Mouse (Mus musculus) C2C12 (cell line): Measurements from ENCODE around the gene Cdk19. TPM values are rescaled to one million over a fixed set of nuclear protein-coding genes. Genes with fewer than 3 reads are reported as not detected.

Source experiments
- H3K27me3 ChIP-seq: one replicate; pipeline ENCODE4 v1.6.1; 2011; ENCODE audit not compliant: control insufficient read depth, insufficient read depth, insufficient read length
- H3K36me3 ChIP-seq: one replicate; pipeline ENCODE4 v1.6.1; 2011; ENCODE audit not compliant: control insufficient read depth, insufficient read depth
- H3K4me3 ChIP-seq: one replicate; pipeline ENCODE4 v1.5.1; 2011; ENCODE audit warnings: mild to moderate bottlenecking, control low read depth; ENCODE audit not compliant: poor library complexity, insufficient read depth, severe bottlenecking
- H3K79me2 ChIP-seq: one replicate; pipeline ENCODE4 v1.6.1; 2011; ENCODE audit not compliant: control insufficient read depth, insufficient read depth
- H3K79me3 ChIP-seq: one replicate; pipeline ENCODE4 v1.6.1; 2011; ENCODE audit warnings: low read depth, control low read depth
- H3ac ChIP-seq: one replicate; pipeline ENCODE3; 2011; ENCODE audit warnings: low read depth; ENCODE audit not compliant: control insufficient read depth, insufficient read length
- CEBPB ChIP-seq: IDR thresholded peaks from one replicate; pipeline ENCODE4 v1.6.1; 2011; ENCODE audit warnings: low read depth, mild to moderate bottlenecking, control low read depth, moderate library complexity
- CTCF ChIP-seq: IDR thresholded peaks from one replicate; pipeline ENCODE4 v1.5.1; 2011; ENCODE audit not compliant: control insufficient read depth, insufficient read depth, insufficient read length
- FOSL1 ChIP-seq: IDR thresholded peaks from one replicate; pipeline ENCODE4 v1.8.0; 2011; ENCODE audit warnings: mild to moderate bottlenecking, low read length; ENCODE audit not compliant: poor library complexity, insufficient read depth, severe bottlenecking
- MAX ChIP-seq: IDR thresholded peaks from one replicate; pipeline ENCODE4 v1.6.1; 2011; ENCODE audit warnings: mild to moderate bottlenecking, control low read depth
- MYOD1 ChIP-seq: IDR thresholded peaks from one replicate; pipeline ENCODE4 v1.6.1; 2011; ENCODE audit warnings: low read depth; ENCODE audit not compliant: control insufficient read depth, insufficient read length
- MYOG ChIP-seq: IDR thresholded peaks from one replicate; pipeline ENCODE4 v1.6.1; 2011; ENCODE audit not compliant: control insufficient read depth, insufficient read length; ENCODE audit errors: extremely low read depth
- USF1 ChIP-seq: IDR thresholded peaks from one replicate; pipeline ENCODE4 v1.6.1; 2011; ENCODE audit warnings: low read depth, mild to moderate bottlenecking, control low read depth, moderate library complexity
- polyA plus RNA-seq: library from polyadenylated mRNA; unstranded; fragments of >200 nt; fragmentation: generic; extraction: Trizol; gene quantifications from one replicate; pipeline ENCODE4 v1.2.1, GENCODE M21; 2012; ENCODE audit warnings: missing spikeins

The Cdk19 gene
- polyA plus RNA-seq, 1 experiment = 3.9 TPM

DNA sequence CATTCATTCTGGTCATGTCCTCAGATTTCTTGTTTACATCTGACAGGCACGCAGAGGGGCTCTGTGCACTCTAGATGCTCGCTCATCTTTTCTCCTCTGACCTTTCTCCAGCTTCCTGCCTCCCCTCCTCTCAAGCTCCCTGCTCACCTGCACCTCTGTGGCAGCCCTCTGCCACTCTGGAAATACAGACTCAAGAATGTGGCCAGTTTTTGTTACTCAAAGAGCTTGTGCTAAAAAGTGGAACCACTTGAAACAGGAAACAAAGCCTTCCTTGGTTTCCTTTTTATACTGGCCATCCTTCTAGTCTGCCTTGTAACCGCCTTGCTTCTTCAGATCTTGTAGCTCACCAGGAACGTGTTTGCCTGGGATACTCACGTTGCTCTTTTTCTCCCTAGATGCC is 108.6 kb downstream of the Cdk19 start:
- Histone ChIP-seq H3ac (no peak overlapping the region), H3K27me3 (no peaks in the 10 kb centered on the region), H3K4me3 (no peak overlapping the region), H3K79me3 (no peaks in the 10 kb centered on the region), H3K79me2 (no peaks in the 10 kb centered on the region), H3K36me3 (no peaks in the 10 kb centered on the region)
- no peak for TF ChIP-seq USF1
- TF ChIP-seq CEBPB = no peak
- no peak for TF ChIP-seq FOSL1
- no peak for TF ChIP-seq MYOG
- no peak for TF ChIP-seq MYOD1
- TF ChIP-seq CTCF = no peak
- no peak for TF ChIP-seq MAX

DNA sequence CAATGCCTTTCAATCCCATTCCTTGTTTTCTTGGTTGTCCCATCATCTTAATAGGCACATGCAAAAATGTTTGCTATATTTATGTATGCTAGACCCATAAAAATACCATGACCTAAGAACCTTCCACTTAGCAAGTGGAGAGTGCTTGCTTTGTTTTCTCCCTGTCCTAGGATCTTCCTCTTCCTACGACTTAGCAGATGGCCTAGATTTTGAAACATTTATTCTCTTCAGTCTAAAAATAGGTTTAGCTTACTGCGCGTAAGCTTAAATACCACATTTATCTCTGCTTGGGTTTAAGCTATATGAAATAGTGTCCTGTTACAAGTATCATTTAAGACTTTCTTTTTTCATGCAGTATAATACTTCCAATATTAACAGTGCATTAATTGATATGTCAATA is 109.1 kb downstream of the Cdk19 start:
- no peaks in the 10 kb centered on the region for H3K79me3 ChIP-seq
- no peak overlapping the region for H3K4me3 ChIP-seq
- H3K79me2 ChIP-seq = no peaks in the 10 kb centered on the region
- no peak overlapping the region for H3ac ChIP-seq
- no peak for TF ChIP-seq CTCF
- no peak for TF ChIP-seq FOSL1
- TF ChIP-seq USF1 = no peak
- TF ChIP-seq CEBPB = no peak
- TF ChIP-seq MYOG = no peak
- no peaks in the 10 kb centered on the region for H3K36me3 ChIP-seq
- H3K27me3 ChIP-seq = no peaks in the 10 kb centered on the region

DNA sequence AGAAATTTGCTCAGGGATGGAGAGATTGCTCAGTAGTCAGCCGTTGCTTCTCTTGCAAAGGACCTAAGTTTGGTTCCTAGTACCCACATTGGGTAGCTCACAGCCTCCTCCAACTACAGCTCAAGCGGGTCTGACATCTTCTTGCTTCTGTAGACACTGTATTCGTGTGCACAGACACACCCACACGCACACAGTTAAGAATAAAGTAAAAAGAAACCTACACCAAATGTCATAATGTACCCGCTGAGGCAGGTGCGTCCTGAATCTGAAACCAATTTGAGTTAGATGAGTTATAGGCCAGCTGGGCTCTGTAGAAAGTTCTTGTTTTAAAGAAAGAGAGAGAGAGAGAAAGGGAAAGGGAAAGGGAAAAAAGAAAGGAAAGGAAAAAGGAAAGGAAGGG is 110.2 kb downstream of the Cdk19 start:
- Histone ChIP-seq H3K79me2 (no peaks in the 10 kb centered on the region), H3K4me3 (no peak overlapping the region), H3K27me3 (no peaks in the 10 kb centered on the region), H3ac (no peak overlapping the region), H3K79me3 (no peaks in the 10 kb centered on the region), H3K36me3 (no peaks in the 10 kb centered on the region)
- TF ChIP-seq MAX (no peak), USF1 (no peak), MYOG (no peak), MYOD1 (no peak), CTCF (no peak), FOSL1 (no peak), CEBPB (no peak)

DNA sequence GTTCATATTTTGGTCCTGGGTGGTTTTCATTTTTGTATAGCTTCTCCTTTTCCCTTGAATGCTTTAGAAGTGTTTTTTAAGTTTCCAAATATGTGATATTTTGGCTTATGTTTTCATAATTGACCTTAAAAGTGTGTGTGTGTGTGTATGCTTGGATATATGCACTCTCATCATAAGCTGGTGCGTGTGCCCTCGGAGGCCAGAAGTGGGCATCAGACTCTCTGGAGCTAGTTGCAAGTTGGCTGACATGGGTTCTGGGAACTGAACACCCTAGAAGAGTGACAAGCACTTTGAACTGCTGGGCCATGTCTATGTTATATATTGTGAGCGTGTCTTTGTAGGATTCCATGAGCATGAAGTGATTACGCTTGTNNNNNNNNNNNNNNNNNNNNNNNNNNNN is 110.8 kb downstream of the Cdk19 start:
- no peaks in the 10 kb centered on the region for H3K36me3 ChIP-seq
- H3K79me2 ChIP-seq = no peaks in the 10 kb centered on the region
- H3K27me3 ChIP-seq = no peaks in the 10 kb centered on the region
- no peak overlapping the region for H3K4me3 ChIP-seq
- no peak overlapping the region for H3ac ChIP-seq
- H3K79me3 ChIP-seq = no peaks in the 10 kb centered on the region
- TF ChIP-seq MAX (no peak), CEBPB (no peak), USF1 (no peak), CTCF (no peak)

DNA sequence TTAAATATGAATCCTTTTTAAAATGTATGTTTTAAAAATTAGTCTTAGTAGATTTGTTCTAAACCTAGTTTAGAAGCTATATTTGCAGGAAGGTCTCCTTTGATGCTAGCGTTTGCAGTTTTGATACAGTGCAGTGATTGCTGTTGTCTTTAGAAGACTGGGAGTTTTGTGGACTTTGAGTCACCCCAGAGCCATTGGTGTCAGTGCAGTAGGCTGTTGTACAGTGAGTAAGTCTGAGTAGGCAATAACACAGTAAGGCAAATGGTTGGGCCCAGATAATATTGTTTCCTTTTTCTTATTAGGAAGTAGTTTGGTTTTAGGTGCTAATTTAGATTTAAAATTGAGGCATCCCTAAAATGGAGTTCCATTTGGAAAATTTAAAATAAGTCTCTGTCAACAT is 117.8 kb downstream of the Cdk19 start:
- no peak overlapping the region for H3K4me3 ChIP-seq
- H3K79me3 ChIP-seq = no peaks in the 10 kb centered on the region
- no peaks in the 10 kb centered on the region for H3K27me3 ChIP-seq
- H3ac ChIP-seq = no peak overlapping the region
- TF ChIP-seq CEBPB (no peak), MAX (no peak), MYOD1 (no peak), CTCF (no peak), USF1 (no peak), MYOG (no peak), FOSL1 (no peak)
- no peaks in the 10 kb centered on the region for H3K79me2 ChIP-seq
- no peaks in the 10 kb centered on the region for H3K36me3 ChIP-seq

DNA sequence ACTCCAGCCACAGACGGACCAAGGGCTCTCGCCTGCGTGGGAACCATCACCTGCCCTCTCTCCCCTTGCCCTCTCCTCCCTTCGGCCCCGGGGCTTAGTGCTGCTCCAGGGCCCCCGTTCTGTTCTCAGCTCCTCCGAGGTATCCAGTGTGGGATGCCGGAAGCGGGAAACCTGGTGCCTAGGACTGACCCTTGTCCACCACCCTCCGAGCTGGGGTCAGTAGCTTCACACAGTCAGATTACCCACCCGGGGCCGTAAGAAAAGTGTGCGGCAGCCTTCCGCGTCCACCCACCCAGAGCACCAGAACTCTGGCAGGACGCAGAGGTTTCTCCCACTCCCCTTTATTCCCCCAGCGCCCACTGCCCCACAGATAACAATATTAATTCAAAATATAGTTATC is 119.8 kb downstream of the Cdk19 start:
- Histone ChIP-seq H3K36me3 (no peaks in the 10 kb centered on the region), H3K4me3 (no peak overlapping the region), H3K27me3 (no peaks in the 10 kb centered on the region), H3K79me2 (no peaks in the 10 kb centered on the region), H3K79me3 (no peaks in the 10 kb centered on the region), H3ac (no peak overlapping the region)
- TF ChIP-seq MYOG (no peak), MYOD1 (no peak), USF1 (no peak)
